In the genomic region with DNA sequence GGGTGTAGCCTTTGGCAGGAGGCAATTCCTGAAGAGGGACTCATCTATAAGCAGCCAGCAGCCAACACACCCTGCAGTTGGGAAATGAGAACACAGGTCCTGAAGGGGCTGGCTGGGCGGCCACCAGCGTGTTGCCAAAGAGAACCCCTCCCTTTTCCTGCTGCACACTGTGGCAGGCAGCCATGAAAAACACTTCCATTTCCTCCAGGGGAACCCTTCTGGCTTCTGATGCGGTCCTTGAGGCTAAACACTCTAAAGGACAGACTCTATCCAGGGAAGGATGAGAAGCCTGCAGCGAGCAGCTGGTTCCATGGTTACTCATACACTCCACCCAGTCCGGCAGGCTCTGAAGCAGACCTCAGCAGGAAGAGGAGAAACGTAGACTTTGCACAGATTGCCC, we compare ENCODE assay signal across 9 mouse cellular contexts.
DNase-seq lines count a peak whose midpoint lies in the region; TF ChIP-seq lines count a peak whose summit lies in the region.
"Had no signal": no experiment of that assay in that cellular context is flagged by ENCODE, and none has a peak within 500 bp of the region (broad histone marks: within the 10 kb centered on the region; RNA-seq: fewer than 3 reads in every experiment).

No protein-coding gene starts in this region.

- peak; percentile 30 to 45 for DNase-seq in cerebellum, postnatal 10 days
- DNase-seq in cerebellum, adult 9-11 months, result no peak
- DNase-seq in heart, postnatal 14 days, result peak; percentile 84 to 86
- DNase-seq in left cerebral cortex, postnatal 4 days, result peak; percentile 56
- peak; percentile 29 to 47 for DNase-seq in right cerebral cortex, postnatal 10 days (ENCODE audit: low spot score in 2 of 2)
- no peak for DNase-seq in thymus, postnatal 4 days

- H3K4me1 ChIP-seq in E14TG2a.4 (replicated peaks; ENCODE audit: low read depth, low read length), result peaks cover 31% of the 10 kb centered on the region
- peaks cover 34% of the 10 kb centered on the region for H3K4me1 ChIP-seq in embryonic fibroblast, embryonic 13.5 days (ENCODE audit: control insufficient read depth, insufficient read depth, low read length)
- H3K4me1 ChIP-seq: midbrain, embryonic 12.5 days had no signal

- no peaks in the 10 kb centered on the region for H3K36me3 ChIP-seq in E14TG2a.4 (ENCODE audit: insufficient read depth, low read length)
- H3K36me3 ChIP-seq: midbrain, embryonic 12.5 days had no signal

- no peak for TF ChIP-seq CTCF in E14TG2a.4 (conservative IDR thresholded peaks at IDR 0.05; ENCODE audit: low read length)
- no peak for TF ChIP-seq CTCF in embryonic fibroblast, embryonic 13.5 days (IDR thresholded peaks at IDR 0.05; ENCODE audit: borderline replicate concordance, insufficient read depth, low read length)

- intact Hi-C loops in heart, postnatal 14 days (cut with DNase I), result loop anchor here (2.0 to 5.0 kb wide), 2 partner anchors 54 to 103 kb away; a partner anchor contains a TSS
- intact Hi-C loops in left cerebral cortex, postnatal 4 days (cut with DNase I), result no loop called here

- H3K4me3 ChIP-seq in E14TG2a.4 (replicated peaks; ENCODE audit: low read length), result peak overlapping the region; percentile 23; the same call in 1 of the 2 replicates
- no peak overlapping the region for H3K4me3 ChIP-seq in embryonic fibroblast, embryonic 13.5 days (ENCODE audit: insufficient read depth, low read length)
- H3K4me3 ChIP-seq: midbrain, embryonic 12.5 days had no signal

- H3K27ac ChIP-seq in embryonic fibroblast, embryonic 13.5 days (ENCODE audit: insufficient read depth, low read length), result peak overlapping the region; percentile 88
- H3K27ac ChIP-seq: midbrain, embryonic 12.5 days had no signal

- no peaks in the 10 kb centered on the region for H3K27me3 ChIP-seq in E14TG2a.4 (ENCODE audit: insufficient read depth, low read length)
- H3K27me3 ChIP-seq: midbrain, embryonic 12.5 days had no signal

- TF ChIP-seq POLR2A in embryonic fibroblast, embryonic 13.5 days (IDR thresholded peaks at IDR 0.05; ENCODE audit: low read depth, low read length), result no peak

- peaks cover 8% of the 10 kb centered on the region for H3K9me3 ChIP-seq in E14TG2a.4 (ENCODE audit: low read length)
- H3K9me3 ChIP-seq: midbrain, embryonic 12.5 days had no signal

Comparison
In these comparisons a context has a peak if more than half of its experiments do, and no peak if none do; other contexts are left out.
1. DNase-seq: peak in cerebellum, postnatal 10 days (2 of 2), heart, postnatal 14 days (2 of 2), left cerebral cortex, postnatal 4 days (single experiment) and right cerebral cortex, postnatal 10 days (2 of 2); none in cerebellum, adult 9-11 months (single experiment) and thymus, postnatal 4 days (single experiment).